Mouse (Mus musculus): ENCODE data around the gene Hsd17b11. TPM values are rescaled to one million over a fixed set of nuclear protein-coding genes. Genes with fewer than 3 reads are reported as not detected.

The Hsd17b11 gene
- polyA plus RNA-seq, 1 experiment from 2014 or later, result 2.8 TPM

GRCm38 (mm10) chr5:104003955-104004354, 17.8 kb downstream of the Hsd17b11 start:
- Histone ChIP-seq H3K27me3 (replicated peaks) (no peaks in the 10 kb centered on the region), H3K4me3 (no peak overlapping the region), H3K9ac (no peak overlapping the region), H3K4me1 (0 out of 2 replicates have a peak, but pooled peaks cover 7% of the 10 kb centered on the region), H3K36me3 (peaks cover 58% of the 10 kb centered on the region), H3K9me3 (no peaks in the 10 kb centered on the region), H3K27ac (replicated peaks) (no peak overlapping the region), H3K4me2 (no peak overlapping the region)
- no peak for ATAC-seq (ENCODE audit: extremely low read depth, insufficient number of reproducible peaks, low FRiP score, low TSS enrichment)
- 74% methylated on average over 2 of the region's 2 CpGs for WGBS

GRCm38 (mm10) chr5:104003256-104003931, 18.3 kb downstream of the Hsd17b11 start:
- ATAC-seq (ENCODE audit: extremely low read depth, insufficient number of reproducible peaks, low FRiP score, low TSS enrichment), result no peak
- Histone ChIP-seq H3K27me3 (replicated peaks) (no peaks in the 10 kb centered on the region), H3K4me2 (no peak overlapping the region), H3K4me3 (no peak overlapping the region), H3K4me1 (0 out of 2 replicates have a peak, but pooled peaks cover 11% of the 10 kb centered on the region), H3K9ac (no peak overlapping the region), H3K9me3 (no peaks in the 10 kb centered on the region), H3K36me3 (peaks cover 54% of the 10 kb centered on the region), H3K27ac (replicated peaks) (no peak overlapping the region)
- 47% methylated on average over 15 of the region's 15 CpGs for WGBS

GRCm38 (mm10) chr5:104002549-104003255, 19.0 kb downstream of the Hsd17b11 start:
- H3K27ac ChIP-seq (replicated peaks), result no peak overlapping the region
- no peak overlapping the region for H3K4me2 ChIP-seq
- 40% methylated on average over 18 of the region's 18 CpGs for WGBS
- H3K36me3 ChIP-seq, result peaks cover 48% of the 10 kb centered on the region
- no peaks in the 10 kb centered on the region for H3K9me3 ChIP-seq
- H3K4me3 ChIP-seq, result no peak overlapping the region
- H3K27me3 ChIP-seq (replicated peaks), result no peaks in the 10 kb centered on the region
- H3K4me1 ChIP-seq, result 0 out of 2 replicates have a peak, but pooled peaks cover 11% of the 10 kb centered on the region
- ATAC-seq (ENCODE audit: extremely low read depth, insufficient number of reproducible peaks, low FRiP score, low TSS enrichment), result no peak
- H3K9ac ChIP-seq, result no peak overlapping the region

- H3K4me1 ChIP-seq, result 0 out of 2 replicates have a peak, but pooled peaks cover 11% of the 10 kb centered on the region
- no peak overlapping the region for H3K9ac ChIP-seq
- H3K27me3 ChIP-seq (replicated peaks), result no peaks in the 10 kb centered on the region
- no peak overlapping the region for H3K4me2 ChIP-seq
- ATAC-seq (ENCODE audit: extremely low read depth, insufficient number of reproducible peaks, low FRiP score, low TSS enrichment), result no peak
- peaks cover 25% of the 10 kb centered on the region for H3K36me3 ChIP-seq
- H3K4me3 ChIP-seq, result no peak overlapping the region
- no peak overlapping the region for H3K27ac ChIP-seq (replicated peaks)
- 2% methylated on average over 5 of the region's 5 CpGs for WGBS
- no peaks in the 10 kb centered on the region for H3K9me3 ChIP-seq
Observed at GRCm38 (mm10) chr5:103999738-104000137, 22.0 kb downstream of the Hsd17b11 start.

- peak overlapping the region; percentile 58 for H3K27ac ChIP-seq (replicated peaks)
- 43% methylated on average over 5 of the region's 5 CpGs for WGBS
- H3K9ac ChIP-seq, result no peak overlapping the region
Observed at GRCm38 (mm10) chr5:103998739-103999138, 23.0 kb downstream of the Hsd17b11 start.

GRCm38 (mm10) chr5:103995181-103995580, 26.5 kb downstream of the Hsd17b11 start:
- peaks cover 14% of the 10 kb centered on the region for H3K36me3 ChIP-seq
- H3K27ac ChIP-seq (replicated peaks), result no peak overlapping the region
- no peaks in the 10 kb centered on the region for H3K27me3 ChIP-seq (replicated peaks)
- no peak for ATAC-seq (ENCODE audit: extremely low read depth, insufficient number of reproducible peaks, low FRiP score, low TSS enrichment)
- no peak overlapping the region for H3K4me2 ChIP-seq
- 0 out of 2 replicates have a peak, but pooled peaks cover 11% of the 10 kb centered on the region for H3K4me1 ChIP-seq
- WGBS, result 50% methylated on average over 3 of the region's 3 CpGs
- H3K4me3 ChIP-seq, result no peak overlapping the region
- H3K9me3 ChIP-seq, result no peaks in the 10 kb centered on the region
- no peak overlapping the region for H3K9ac ChIP-seq

More at GRCm38 (mm10) chr5:103998739-103999138, 23.0 kb downstream of the Hsd17b11 start:
- 0 out of 2 replicates have a peak, but pooled peaks cover 11% of the 10 kb centered on the region for H3K4me1 ChIP-seq
- no peak overlapping the region for H3K4me2 ChIP-seq
- H3K36me3 ChIP-seq, result peaks cover 20% of the 10 kb centered on the region
- no peak for ATAC-seq (ENCODE audit: extremely low read depth, insufficient number of reproducible peaks, low FRiP score, low TSS enrichment)
- H3K9me3 ChIP-seq, result no peaks in the 10 kb centered on the region
- no peak overlapping the region for H3K4me3 ChIP-seq
- H3K27me3 ChIP-seq (replicated peaks), result no peaks in the 10 kb centered on the region

GRCm38 (mm10) chr5:103994669-103995068, 27.1 kb downstream of the Hsd17b11 start:
- Histone ChIP-seq H3K36me3 (peaks cover 16% of the 10 kb centered on the region), H3K27me3 (replicated peaks) (no peaks in the 10 kb centered on the region), H3K4me3 (no peak overlapping the region), H3K9me3 (no peaks in the 10 kb centered on the region), H3K9ac (no peak overlapping the region), H3K4me1 (0 out of 2 replicates have a peak, but pooled peaks cover 10% of the 10 kb centered on the region), H3K27ac (replicated peaks) (no peak overlapping the region), H3K4me2 (no peak overlapping the region)
- no peak for ATAC-seq (ENCODE audit: extremely low read depth, insufficient number of reproducible peaks, low FRiP score, low TSS enrichment)
- 64% methylated on average over 4 of the region's 4 CpGs for WGBS

GRCm38 (mm10) chr5:103993601-103994000, 28.1 kb downstream of the Hsd17b11 start:
- WGBS, result 69% methylated on average over 1 of the region's 1 CpGs
- Histone ChIP-seq H3K4me3 (no peak overlapping the region), H3K9me3 (no peaks in the 10 kb centered on the region), H3K27me3 (replicated peaks) (no peaks in the 10 kb centered on the region), H3K4me2 (no peak overlapping the region), H3K27ac (replicated peaks) (no peak overlapping the region), H3K36me3 (peaks cover 26% of the 10 kb centered on the region), H3K9ac (no peak overlapping the region), H3K4me1 (no peaks in the 10 kb centered on the region)
- ATAC-seq (ENCODE audit: extremely low read depth, insufficient number of reproducible peaks, low FRiP score, low TSS enrichment), result no peak

- ATAC-seq (ENCODE audit: extremely low read depth, insufficient number of reproducible peaks, low FRiP score, low TSS enrichment), result no peak
- Histone ChIP-seq H3K9me3 (no peaks in the 10 kb centered on the region), H3K4me2 (no peak overlapping the region), H3K27me3 (replicated peaks) (no peaks in the 10 kb centered on the region), H3K9ac (no peak overlapping the region), H3K36me3 (peaks cover 26% of the 10 kb centered on the region), H3K27ac (replicated peaks) (no peak overlapping the region), H3K4me3 (no peak overlapping the region), H3K4me1 (no peaks in the 10 kb centered on the region)
- 79% methylated on average over 9 of the region's 9 CpGs for WGBS
Observed at GRCm38 (mm10) chr5:103992831-103993230, 28.9 kb downstream of the Hsd17b11 start.

- no peak for ATAC-seq (ENCODE audit: extremely low read depth, insufficient number of reproducible peaks, low FRiP score, low TSS enrichment)
- Histone ChIP-seq H3K27ac (replicated peaks) (no peak overlapping the region), H3K4me1 (no peaks in the 10 kb centered on the region), H3K27me3 (replicated peaks) (no peaks in the 10 kb centered on the region), H3K36me3 (no peaks in the 10 kb centered on the region), H3K9me3 (no peaks in the 10 kb centered on the region), H3K9ac (no peak overlapping the region), H3K4me2 (no peak overlapping the region), H3K4me3 (no peak overlapping the region)
- 78% methylated on average over 9 of the region's 9 CpGs for WGBS
Observed at GRCm38 (mm10) chr5:103980705-103981560, 40.8 kb downstream of the Hsd17b11 start.
